Mouse (Mus musculus) liver, embryonic 15.5 days (tissue): Measurements from ENCODE around the gene 2700049A03Rik. TPM values are rescaled to one million over a fixed set of nuclear protein-coding genes. Genes with fewer than 3 reads are reported as not detected.

ENCODE experiments used
- ATAC-seq: fragments of 200-750 bp; cut with Nextera tagmentation; 2 replicates; pipeline ENCODE4 v1.8.0; 2017; ENCODE audit warnings: moderate number of reproducible peaks, mild to moderate bottlenecking, moderate library complexity; ENCODE audit not compliant: insufficient read depth
- H3K27ac ChIP-seq: fragments of 300-500 bp; sonication (generic); replicated peaks from 2 replicates; pipeline ENCODE4 v1.5.1; 2015; ENCODE audit warnings: mild to moderate bottlenecking, inconsistent platforms
- H3K27me3 ChIP-seq: fragments of 300-500 bp; sonication (generic); 2 replicates; pipeline ENCODE4 v1.6.1; 2015; ENCODE audit warnings: mild to moderate bottlenecking, inconsistent platforms
- H3K36me3 ChIP-seq: fragments of 300-500 bp; sonication (generic); replicated peaks from 2 replicates; pipeline ENCODE4 v1.6.1; 2015; ENCODE audit warnings: moderate library complexity, mild to moderate bottlenecking, inconsistent platforms
- H3K4me1 ChIP-seq: fragments of 300-500 bp; sonication (generic); replicated peaks from 2 replicates; pipeline ENCODE4 v1.6.1; 2015; ENCODE audit warnings: inconsistent platforms
- H3K4me2 ChIP-seq: fragments of 300-500 bp; sonication (generic); 2 replicates; pipeline ENCODE4 v1.6.1; 2015; ENCODE audit warnings: moderate library complexity, mild to moderate bottlenecking, inconsistent platforms
- H3K4me3 ChIP-seq: fragments of 300-500 bp; sonication (generic); replicated peaks from 2 replicates; pipeline ENCODE4 v1.5.1; 2015; ENCODE audit warnings: mild to moderate bottlenecking, inconsistent platforms
- H3K9ac ChIP-seq: fragments of 300-500 bp; sonication (generic); 2 replicates; pipeline ENCODE4 v1.6.1; 2015; ENCODE audit warnings: moderate library complexity, mild to moderate bottlenecking, inconsistent platforms
- H3K9me3 ChIP-seq: fragments of 300-500 bp; sonication (generic); replicated peaks from 2 replicates; pipeline ENCODE4 v1.6.1; 2016; ENCODE audit warnings: inconsistent platforms
- WGBS: fragments of 180-500 bp; shearing (Covaris S2); methylation state at CpG from one replicate; pipeline ENCODE4 v1.1.7; 2015; ENCODE audit warnings: mixed read lengths; ENCODE audit not compliant: insufficient replicate concordance; 5-methylcytosine and 5-hydroxymethylcytosine counted together
- polyA plus RNA-seq: library from polyadenylated mRNA; unstranded; fragments of >200 nt; fragmentation: Nextera tagmentation; extraction: Ambion mirVana; gene quantifications from 2 replicates; pipeline ENCODE4 v1.2.1, GENCODE M21; 2015

The 2700049A03Rik gene
- polyA plus RNA-seq, 1 experiment from 2014 or later = 4.6 TPM

DNA sequence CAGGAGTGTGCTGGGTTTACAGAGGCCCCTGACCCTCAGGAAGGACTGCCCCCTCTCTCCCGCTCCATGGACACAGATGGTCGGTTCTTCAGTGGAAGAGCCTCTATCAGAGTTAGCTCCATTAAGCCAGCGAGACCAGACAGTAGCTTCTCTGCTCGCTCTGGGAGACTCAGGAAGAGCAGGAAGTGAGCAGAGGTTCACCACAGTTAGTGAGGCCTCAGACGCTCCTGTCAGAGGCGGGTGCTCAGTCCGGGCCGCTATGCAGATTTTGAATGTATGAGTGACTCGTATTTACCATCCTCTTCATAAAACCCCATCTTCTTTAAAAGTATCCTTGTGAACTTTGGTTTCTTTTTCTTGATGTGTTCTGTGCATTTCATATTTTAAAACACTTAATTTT is 94.9 kb downstream of the 2700049A03Rik start:
- ATAC-seq = no peak
- 48% methylated on average over 9 of the region's 9 CpGs for WGBS
- Histone ChIP-seq H3K27ac (no peak overlapping the region), H3K9me3 (no peaks in the 10 kb centered on the region), H3K9ac (no peak overlapping the region), H3K4me2 (no peak overlapping the region), H3K4me3 (no peak overlapping the region), H3K4me1 (no peaks in the 10 kb centered on the region), H3K27me3 (no peaks in the 10 kb centered on the region), H3K36me3 (no peaks in the 10 kb centered on the region)

DNA sequence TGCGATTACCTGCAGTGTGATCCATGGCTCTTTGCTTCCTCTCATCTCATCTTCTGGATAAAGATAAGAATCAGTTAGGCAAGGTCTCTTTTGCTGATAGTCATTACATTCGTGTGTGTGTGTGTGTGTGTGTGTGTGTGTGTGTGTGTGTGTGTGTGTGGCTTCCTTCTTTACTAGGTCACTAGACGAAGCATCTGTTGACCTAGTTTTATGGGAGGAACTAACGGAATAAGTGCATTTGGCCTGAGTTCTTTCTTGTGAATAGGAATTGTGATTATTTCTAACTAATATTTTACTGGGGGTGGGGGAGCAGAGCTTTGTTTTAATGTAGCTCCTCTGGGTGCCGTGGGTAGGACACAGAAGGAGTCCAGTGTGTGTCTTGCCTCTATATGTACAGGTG is 96.8 kb downstream of the 2700049A03Rik start:
- no peak overlapping the region for H3K4me2 ChIP-seq
- no peak overlapping the region for H3K27ac ChIP-seq
- no peak overlapping the region for H3K4me3 ChIP-seq
- 73% methylated on average over 5 of the region's 5 CpGs for WGBS
- no peaks in the 10 kb centered on the region for H3K27me3 ChIP-seq
- ATAC-seq = no peak
- H3K9me3 ChIP-seq = no peaks in the 10 kb centered on the region
- no peak overlapping the region for H3K9ac ChIP-seq
- no peaks in the 10 kb centered on the region for H3K4me1 ChIP-seq
- H3K36me3 ChIP-seq = no peaks in the 10 kb centered on the region

DNA sequence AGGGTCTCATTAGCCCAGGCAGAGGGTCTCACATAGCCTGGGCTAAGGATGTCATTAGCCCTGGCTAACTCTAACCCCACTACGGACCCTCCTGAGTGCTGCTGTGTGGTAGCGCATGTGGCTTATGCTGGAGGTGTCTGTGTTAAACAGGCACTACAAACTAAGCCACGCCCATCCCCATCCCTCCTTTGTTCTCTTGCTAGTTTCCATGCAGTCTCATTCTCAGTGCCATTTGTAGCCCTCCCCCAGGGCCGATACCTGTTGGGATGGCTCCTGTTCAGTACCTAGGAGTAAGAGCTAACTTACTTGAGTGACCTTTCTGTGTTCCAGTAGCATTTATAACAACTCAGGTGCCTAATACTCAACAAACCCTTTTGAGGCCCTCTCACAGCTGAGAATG is 100.4 kb downstream of the 2700049A03Rik start:
- ATAC-seq = no peak
- Histone ChIP-seq H3K4me1 (no peaks in the 10 kb centered on the region), H3K36me3 (no peaks in the 10 kb centered on the region), H3K4me3 (no peak overlapping the region), H3K27ac (no peak overlapping the region), H3K27me3 (no peaks in the 10 kb centered on the region), H3K4me2 (no peak overlapping the region), H3K9me3 (no peaks in the 10 kb centered on the region), H3K9ac (no peak overlapping the region)
- WGBS = 72% methylated on average over 4 of the region's 4 CpGs

DNA sequence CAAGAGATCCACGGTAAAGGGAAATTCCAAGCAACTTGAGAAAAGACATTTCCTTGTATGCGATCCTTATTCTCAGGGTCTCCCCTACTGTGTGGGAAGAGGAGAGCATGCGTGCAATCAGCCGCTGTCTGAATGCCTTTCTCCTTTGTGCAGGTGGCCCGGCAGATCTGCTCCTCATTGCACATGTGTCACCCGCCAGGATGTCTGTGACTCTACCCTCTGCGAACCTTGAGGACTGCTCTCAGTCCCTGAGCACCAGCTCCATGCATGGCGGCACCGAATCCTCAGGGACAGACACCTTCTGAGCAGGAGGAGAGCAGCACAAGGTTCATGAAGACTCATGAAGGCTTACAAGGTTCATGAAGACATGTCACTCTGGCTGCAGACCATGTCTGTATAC is 106.1 kb downstream of the 2700049A03Rik start:
- Histone ChIP-seq H3K4me2 (no peak overlapping the region), H3K9ac (no peak overlapping the region), H3K27ac (no peak overlapping the region), H3K4me1 (no peaks in the 10 kb centered on the region), H3K27me3 (no peaks in the 10 kb centered on the region), H3K9me3 (no peaks in the 10 kb centered on the region), H3K4me3 (no peak overlapping the region), H3K36me3 (peaks cover 8% of the 10 kb centered on the region; the same call in 1 of the 2 replicates)
- WGBS = 88% methylated on average over 9 of the region's 9 CpGs
- no peak for ATAC-seq

DNA sequence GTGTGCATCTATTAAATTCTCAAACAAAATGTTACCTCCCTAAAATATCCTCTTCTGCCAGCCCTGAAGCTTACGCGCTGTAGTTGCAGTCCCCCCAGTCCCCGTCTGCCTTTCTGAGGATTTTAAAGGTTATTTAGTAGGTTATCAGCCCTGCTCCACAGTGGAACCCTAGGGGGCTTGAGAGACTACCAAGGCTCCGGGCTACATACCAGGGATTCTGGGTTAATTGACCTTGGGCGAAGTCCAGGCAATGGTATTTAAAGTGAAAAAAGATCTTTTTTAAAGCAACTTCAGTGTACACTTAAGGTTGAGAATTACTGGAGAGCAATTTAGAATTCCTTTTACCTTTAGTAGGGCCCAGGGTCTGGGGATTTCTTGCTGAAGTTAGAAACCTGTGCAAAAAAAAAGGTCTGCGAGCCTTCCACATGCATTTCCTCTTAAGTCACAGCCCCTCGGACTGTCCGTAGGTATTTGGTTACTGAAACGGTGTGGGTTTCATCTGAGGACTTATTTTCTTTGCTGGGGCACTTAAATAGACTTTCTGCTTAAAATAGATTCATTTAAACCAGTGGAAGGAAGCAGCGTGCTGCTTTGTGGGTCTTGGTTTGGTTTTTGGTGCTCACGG is 108.2 kb downstream of the 2700049A03Rik start:
- no peak overlapping the region for H3K9ac ChIP-seq
- peaks cover 8% of the 10 kb centered on the region; the same call in 1 of the 2 replicates for H3K36me3 ChIP-seq
- no peaks in the 10 kb centered on the region for H3K4me1 ChIP-seq
- H3K27me3 ChIP-seq = no peaks in the 10 kb centered on the region
- H3K4me2 ChIP-seq = no peak overlapping the region
- ATAC-seq = no peak
- no peaks in the 10 kb centered on the region for H3K9me3 ChIP-seq
- WGBS = 69% methylated on average over 11 of the region's 11 CpGs
- H3K4me3 ChIP-seq = no peak overlapping the region
- H3K27ac ChIP-seq = no peak overlapping the region

DNA sequence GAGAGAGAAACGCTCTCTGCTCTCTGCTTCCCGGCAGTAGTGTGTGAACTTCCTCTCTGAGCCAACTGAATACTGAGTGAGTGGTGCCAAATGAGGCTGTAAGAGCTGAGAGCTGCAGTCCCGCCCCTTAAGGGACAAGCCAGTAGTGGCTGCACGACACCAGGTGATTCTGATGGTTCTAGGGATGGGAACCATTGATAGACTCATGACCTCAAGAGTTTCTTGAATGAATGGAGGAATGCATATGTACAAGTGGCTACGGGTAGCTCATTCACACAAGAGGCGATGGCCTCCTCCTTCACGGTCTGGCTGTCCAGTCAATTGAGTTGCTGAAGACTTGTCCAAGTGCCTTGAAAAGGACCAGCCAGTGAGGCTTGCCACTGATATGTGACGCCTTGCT is 110.5 kb downstream of the 2700049A03Rik start:
- ATAC-seq = no peak
- H3K4me1 ChIP-seq = no peaks in the 10 kb centered on the region
- WGBS = 70% methylated on average over 8 of the region's 8 CpGs

DNA sequence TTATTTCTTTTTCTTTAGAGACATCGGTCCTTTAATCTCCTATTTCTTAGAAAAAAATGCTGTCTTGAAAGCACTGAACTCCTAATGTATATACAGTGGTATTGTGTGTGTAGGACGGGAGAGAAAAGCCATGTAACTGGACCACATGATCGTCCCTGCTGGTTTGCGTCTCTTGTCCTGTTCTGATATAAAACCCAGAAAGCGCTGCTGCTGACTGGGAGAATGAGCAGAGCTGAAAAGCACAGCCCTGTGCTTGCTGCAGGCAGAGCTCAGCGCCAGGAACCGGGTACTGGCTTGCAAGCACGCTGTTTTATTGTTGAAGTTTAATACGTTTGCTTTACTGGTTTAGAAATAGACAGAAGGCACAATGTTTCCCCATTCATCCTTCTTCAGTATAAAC is 112.7 kb downstream of the 2700049A03Rik start:
- Histone ChIP-seq H3K4me1 (no peaks in the 10 kb centered on the region), H3K36me3 (no peaks in the 10 kb centered on the region), H3K27me3 (no peaks in the 10 kb centered on the region), H3K4me3 (no peak overlapping the region), H3K9me3 (no peaks in the 10 kb centered on the region), H3K27ac (no peak overlapping the region), H3K9ac (no peak overlapping the region), H3K4me2 (no peak overlapping the region)
- no peak for ATAC-seq
- 62% methylated on average over 9 of the region's 9 CpGs for WGBS

More for the DNA sequence above, 110.5 kb downstream of the 2700049A03Rik start:
- Histone ChIP-seq H3K27me3 (no peaks in the 10 kb centered on the region), H3K36me3 (peaks cover 8% of the 10 kb centered on the region; the same call in 1 of the 2 replicates), H3K4me2 (no peak overlapping the region), H3K4me3 (no peak overlapping the region), H3K9me3 (no peaks in the 10 kb centered on the region), H3K27ac (no peak overlapping the region), H3K9ac (no peak overlapping the region)

DNA sequence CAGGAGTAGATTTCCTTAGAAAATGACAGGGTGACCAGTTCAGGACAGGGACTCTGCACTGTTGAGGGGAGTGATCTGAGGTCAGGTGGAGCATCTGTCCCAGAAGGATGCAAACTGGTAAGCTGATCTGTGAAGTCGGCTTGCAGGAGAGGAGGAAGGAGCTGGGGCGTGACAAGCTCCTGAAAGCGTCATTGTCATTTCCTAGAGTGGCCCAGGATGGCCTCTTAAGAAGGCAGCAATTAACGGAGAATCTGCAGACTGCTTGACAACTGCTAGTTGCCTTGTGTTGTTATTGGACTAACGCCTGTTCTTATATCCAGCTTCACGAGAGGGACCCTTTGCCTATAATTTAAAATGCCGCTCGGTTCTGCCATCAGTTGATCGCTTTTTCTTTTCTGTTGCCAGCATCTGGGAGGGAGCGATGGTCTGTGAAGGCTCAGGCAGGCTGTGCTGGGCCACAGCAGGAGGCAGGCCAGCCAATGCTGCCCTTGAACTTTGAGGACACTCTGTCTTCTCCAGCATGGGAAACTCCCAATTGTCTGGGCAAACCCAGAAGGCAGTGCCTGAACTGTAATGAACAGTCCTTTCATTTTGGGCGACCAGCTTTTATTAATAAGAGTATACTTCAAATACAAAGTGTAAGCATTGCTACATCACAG is 116.0 kb downstream of the 2700049A03Rik start:
- Histone ChIP-seq H3K9me3 (no peaks in the 10 kb centered on the region), H3K4me1 (no peaks in the 10 kb centered on the region), H3K4me2 (no peak overlapping the region), H3K27ac (no peak overlapping the region), H3K4me3 (no peak overlapping the region), H3K27me3 (no peaks in the 10 kb centered on the region), H3K9ac (no peak overlapping the region), H3K36me3 (no peaks in the 10 kb centered on the region)
- WGBS = 59% methylated on average over 11 of the region's 11 CpGs
- ATAC-seq = no peak

DNA sequence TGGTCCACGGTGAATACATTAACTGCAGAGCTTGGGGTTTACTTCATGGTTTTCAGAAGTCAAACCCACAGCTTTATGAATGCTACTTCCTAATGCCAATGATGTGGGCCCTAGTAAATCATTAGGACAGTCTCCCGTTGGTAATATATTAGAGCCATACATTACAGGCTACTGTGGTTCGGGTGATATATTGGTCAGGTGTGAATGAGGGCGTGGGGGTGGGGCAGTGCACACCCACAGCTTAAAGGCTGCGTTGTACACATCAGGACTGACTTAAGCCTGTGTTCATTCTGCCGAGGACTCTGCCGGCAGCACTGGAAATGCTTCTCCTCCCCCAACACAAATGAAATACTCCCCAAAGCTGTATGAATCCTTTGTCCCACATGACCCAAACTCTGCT is 118.1 kb downstream of the 2700049A03Rik start:
- Histone ChIP-seq H3K4me3 (no peak overlapping the region), H3K4me1 (no peaks in the 10 kb centered on the region), H3K36me3 (no peaks in the 10 kb centered on the region), H3K27ac (no peak overlapping the region), H3K27me3 (no peaks in the 10 kb centered on the region), H3K9ac (no peak overlapping the region), H3K9me3 (no peaks in the 10 kb centered on the region), H3K4me2 (no peak overlapping the region)
- no peak for ATAC-seq
- WGBS = 64% methylated on average over 7 of the region's 7 CpGs

DNA sequence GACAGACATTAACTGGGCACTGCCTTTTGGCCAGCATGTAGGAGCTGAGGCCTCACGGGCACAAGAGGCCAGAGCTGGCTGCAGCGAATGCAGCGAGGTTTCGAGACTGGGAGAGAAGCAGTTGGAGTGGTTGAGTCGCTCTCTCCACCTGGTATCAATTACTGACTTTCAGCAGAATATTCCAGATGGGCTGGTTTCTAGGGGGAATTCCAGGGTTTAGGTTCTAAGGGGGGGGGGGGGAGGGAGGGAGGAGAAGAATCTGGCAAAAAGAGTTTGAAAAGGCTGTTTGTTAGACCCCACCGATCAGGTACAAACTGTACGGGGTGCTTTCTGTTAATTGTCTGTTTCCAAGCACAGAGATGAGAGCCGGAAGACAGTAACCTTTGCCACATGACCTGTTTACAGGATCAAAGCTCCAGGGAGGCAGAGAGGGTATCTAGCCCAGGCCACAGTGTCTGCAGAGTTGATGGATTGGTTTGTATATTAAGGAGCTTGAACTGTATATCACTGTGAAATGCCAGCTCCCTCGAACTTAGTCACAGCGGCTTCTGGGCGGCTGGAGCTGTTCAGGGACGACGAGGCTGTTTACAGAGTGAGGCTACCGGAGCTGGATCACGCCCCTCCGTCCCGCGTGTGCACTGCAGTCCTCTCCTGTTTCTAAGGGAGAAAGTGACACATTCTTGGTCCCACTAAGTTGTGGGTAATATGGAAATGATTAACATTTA is 121.7 kb downstream of the 2700049A03Rik start:
- Histone ChIP-seq H3K4me3 (no peak overlapping the region), H3K27ac (no peak overlapping the region), H3K9me3 (no peaks in the 10 kb centered on the region), H3K9ac (no peak overlapping the region), H3K4me2 (no peak overlapping the region), H3K36me3 (no peaks in the 10 kb centered on the region), H3K4me1 (no peaks in the 10 kb centered on the region), H3K27me3 (no peaks in the 10 kb centered on the region)
- no peak for ATAC-seq
- WGBS = 65% methylated on average over 18 of the region's 18 CpGs

DNA sequence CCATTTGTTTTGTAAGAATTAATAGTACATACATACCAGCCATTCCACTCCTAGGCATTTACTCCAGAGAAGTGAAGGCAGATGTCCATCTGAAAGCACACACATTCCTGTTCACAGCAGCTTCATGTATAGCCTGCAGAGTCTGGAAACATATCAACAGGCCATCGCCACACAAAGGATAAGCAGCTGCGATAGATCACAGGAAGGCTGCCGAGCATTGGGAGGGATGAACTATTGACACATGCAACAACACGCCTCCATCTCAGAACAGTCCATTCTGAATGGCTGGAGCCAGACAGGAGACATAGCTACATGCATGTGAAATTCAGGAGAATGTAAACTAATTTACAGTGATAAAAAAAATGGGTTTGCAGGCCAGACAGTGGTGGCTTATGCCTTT is 127.6 kb downstream of the 2700049A03Rik start:
- no peak overlapping the region for H3K27ac ChIP-seq
- no peak overlapping the region for H3K4me2 ChIP-seq
- H3K36me3 ChIP-seq = no peaks in the 10 kb centered on the region
- no peaks in the 10 kb centered on the region for H3K9me3 ChIP-seq
- H3K9ac ChIP-seq = no peak overlapping the region
- H3K4me3 ChIP-seq = no peak overlapping the region
- 72% methylated on average over 4 of the region's 4 CpGs for WGBS
- H3K27me3 ChIP-seq = no peaks in the 10 kb centered on the region
- no peaks in the 10 kb centered on the region for H3K4me1 ChIP-seq
- no peak for ATAC-seq
